Mouse (Mus musculus) hindbrain, embryonic 16.5 days (tissue): Measurements from ENCODE around the gene Cd3g. TPM values are rescaled to one million over a fixed set of nuclear protein-coding genes. Genes with fewer than 3 reads are reported as not detected.

Source experiments
- polyA plus RNA-seq: library from polyadenylated mRNA; unstranded; fragments of >200 nt; fragmentation: Nextera tagmentation; extraction: Ambion mirVana; gene quantifications from 2 replicates; pipeline ENCODE4 v1.2.1, GENCODE M21; 2015

The Cd3g gene
- polyA plus RNA-seq, 1 experiment from 2014 or later: not detected

Other genes with a start within 250 kb of the Cd3g start
- 37.4 and 44.2 TPM in 2 replicates for gene Phldb1, start 245.2 kb downstream of the Cd3g start, polyA plus RNA-seq
- gene Arcn1, start 212.6 kb downstream of the Cd3g start, polyA plus RNA-seq: 130 and 145 TPM in 2 replicates
- 152 and 160 TPM in 2 replicates for gene Ift46, start 212.5 kb downstream of the Cd3g start, polyA plus RNA-seq
- gene Tmem25, start 181.1 kb downstream of the Cd3g start, polyA plus RNA-seq: 23.5 and 24.8 TPM in 2 replicates
- gene Ttc36, start 177.4 kb downstream of the Cd3g start, polyA plus RNA-seq: not detected in 2 replicates
- 14.4 and 16.4 TPM in 2 replicates for gene Kmt2a, start 99.1 kb downstream of the Cd3g start, polyA plus RNA-seq
- gene Atp5l, start 59.7 kb downstream of the Cd3g start, polyA plus RNA-seq: 711 and 802 TPM in 2 replicates
- 31.8 and 35.0 TPM in 2 replicates for gene Ube4a, start 14.8 kb downstream of the Cd3g start, polyA plus RNA-seq
- not detected in 2 replicates for gene Cd3d, start 1.4 kb upstream of the Cd3g start, polyA plus RNA-seq
- 0.15 and 0.19 TPM in 2 replicates for gene Cd3e, start 29.2 kb upstream of the Cd3g start, polyA plus RNA-seq
- 2.5 and 3.0 TPM in 2 replicates for gene Mpzl2, start 59.4 kb upstream of the Cd3g start, polyA plus RNA-seq
- 1.0 and 1.2 TPM in 2 replicates for gene Mpzl3, start 74.8 kb upstream of the Cd3g start, polyA plus RNA-seq
- 0.25 and 0.37 TPM in 2 replicates for gene Jaml, start 98.8 kb upstream of the Cd3g start, polyA plus RNA-seq
- 10.0 and 10.5 TPM in 2 replicates for gene Scn2b, start 137.4 kb upstream of the Cd3g start, polyA plus RNA-seq
- gene Scn4b, start 158.0 kb upstream of the Cd3g start, polyA plus RNA-seq: 0.60 and 0.81 TPM in 2 replicates
- gene BC049352, start 201.6 kb upstream of the Cd3g start, polyA plus RNA-seq: not detected in 2 replicates
- not detected in 2 replicates for gene Tmprss4, start 223.7 kb upstream of the Cd3g start, polyA plus RNA-seq